Mouse (Mus musculus): ENCODE measurements around the gene Lhpp.

Lhpp gene

DNA sequence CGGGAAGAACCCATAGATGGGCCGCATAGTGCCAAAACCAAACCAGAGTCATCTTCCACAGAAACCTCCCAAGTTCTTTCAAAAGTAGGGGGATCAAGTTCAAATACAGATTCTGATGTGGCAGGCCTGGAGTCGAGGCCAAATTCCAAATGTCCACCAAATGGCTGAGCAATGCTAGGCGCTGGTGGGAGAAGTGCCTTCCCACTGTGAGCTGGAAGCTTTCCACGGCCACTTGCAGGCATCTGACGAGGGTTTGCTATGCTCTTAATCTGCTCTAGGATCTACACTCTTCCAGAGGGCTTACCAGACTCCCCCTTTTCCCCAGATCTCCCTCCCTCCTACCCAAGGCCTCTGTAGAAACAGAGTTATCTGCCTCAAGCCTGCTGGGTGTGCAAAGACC, 136.7 kb downstream of the Lhpp start:
- no peak for DNase-seq

DNA sequence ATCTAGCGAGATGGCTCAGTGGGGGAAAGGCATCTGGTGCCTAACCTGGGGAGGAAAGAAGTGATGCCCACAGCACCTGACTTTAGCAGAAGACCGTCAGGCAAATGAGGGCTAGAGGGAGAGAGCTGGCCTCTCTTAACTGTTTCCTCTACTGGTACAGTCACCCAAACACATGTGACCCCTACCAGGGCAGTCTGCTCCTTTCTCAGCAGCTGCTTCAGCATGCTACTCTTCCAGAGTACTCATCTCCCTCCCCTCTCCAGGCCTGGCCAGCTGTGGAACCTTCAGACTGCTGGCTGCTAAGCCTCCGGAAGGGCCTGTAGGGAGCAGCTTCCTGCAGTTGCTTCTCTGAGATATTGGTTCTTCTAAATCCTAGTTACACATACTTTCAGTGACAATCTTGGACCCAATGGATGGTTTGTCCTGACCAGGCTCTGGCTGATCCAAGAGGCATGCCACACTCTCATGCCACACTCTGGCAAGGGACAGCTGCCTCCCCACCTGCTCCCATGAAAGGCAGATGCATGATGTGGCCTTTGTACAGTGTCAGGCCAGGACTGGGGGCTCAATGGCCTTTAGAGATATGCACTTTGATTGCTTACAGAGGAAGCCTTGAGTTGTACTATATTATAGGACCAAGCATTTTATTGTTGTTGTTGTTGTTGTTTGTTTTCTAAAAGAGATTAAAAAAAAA, 137.8 kb downstream of the Lhpp start:
- DNase-seq, result no peak

DNA sequence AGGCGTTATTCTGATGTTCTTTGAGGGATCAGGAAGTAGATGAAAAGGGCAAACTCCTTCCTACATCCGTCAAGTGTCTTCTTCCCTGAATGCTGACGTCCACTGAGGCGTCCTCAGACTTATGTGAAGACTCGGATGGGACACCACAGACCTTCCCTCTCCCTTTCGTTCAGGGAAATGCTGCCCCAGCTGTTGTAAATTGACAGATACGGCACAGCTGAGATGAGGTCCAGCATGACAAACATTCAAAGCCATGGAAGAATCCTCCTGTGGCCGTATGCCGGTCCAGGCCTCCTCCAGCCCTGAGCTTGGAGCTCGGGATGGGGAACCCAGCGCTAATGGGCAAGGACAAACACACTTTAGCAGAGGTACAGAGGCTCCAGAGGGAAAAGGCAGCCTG, 139.1 kb downstream of the Lhpp start:
- no peak for DNase-seq

DNA sequence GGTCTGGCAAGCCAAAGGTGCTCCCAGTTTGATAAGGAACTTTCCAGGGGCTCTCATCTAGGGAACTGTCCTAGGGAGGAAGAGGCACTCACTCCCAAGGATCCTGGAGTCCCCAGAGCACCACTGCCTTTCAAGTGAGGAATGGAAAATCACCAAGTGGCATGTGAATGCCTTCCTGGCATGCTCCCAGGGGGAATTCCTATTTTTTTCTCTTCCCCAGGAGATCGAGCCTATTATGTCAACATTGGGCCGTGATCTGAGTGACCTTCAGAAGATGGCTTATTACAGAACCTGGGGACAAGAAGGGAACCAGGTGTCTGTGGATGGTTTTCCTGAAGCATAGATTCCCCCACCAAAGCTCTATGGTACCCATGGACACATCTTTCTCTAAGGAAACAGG, 141.3 kb downstream of the Lhpp start:
- peak; percentile 34 for DNase-seq

DNA sequence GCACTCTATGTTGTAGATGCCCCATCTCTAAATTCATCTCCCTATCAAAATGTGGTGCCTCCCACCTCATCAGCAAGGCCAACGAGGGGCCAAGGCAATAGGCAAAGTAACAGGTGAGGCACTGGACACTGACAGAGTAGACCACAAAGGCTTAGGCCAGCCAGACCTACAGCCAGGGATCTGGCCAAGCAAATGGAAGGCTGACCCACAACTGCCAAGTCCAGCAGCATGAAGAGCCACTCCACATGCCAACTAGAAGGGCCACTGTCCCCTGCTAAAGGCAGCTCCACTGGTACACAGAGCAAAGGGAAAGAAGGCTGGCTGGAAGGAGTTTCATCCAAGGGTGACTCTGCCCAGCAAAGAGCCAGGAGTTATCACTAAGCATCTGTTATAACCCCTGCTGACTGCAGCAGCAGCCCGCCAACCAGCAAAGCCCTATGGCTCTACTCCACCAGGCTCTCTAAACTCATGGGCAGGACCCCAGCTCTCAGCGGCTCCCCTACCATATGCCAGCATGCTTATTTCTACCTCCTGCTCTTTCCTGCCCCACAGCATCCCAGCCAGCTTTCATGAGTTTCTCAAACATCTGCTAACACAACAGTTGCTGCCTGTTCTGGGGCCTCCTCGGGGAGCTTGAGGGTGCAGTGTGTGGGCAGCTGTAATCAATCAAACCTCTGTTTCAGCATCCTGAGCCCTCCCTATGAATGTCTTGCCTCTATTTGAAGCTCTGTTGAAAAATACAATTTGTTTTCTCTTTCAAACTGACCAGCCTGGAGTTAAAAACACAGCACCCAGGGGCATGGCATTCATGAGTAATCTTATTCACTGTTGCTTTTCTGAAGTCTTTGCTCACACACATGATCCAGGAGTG, 143.3 kb downstream of the Lhpp start:
- DNase-seq, result no peak

DNA sequence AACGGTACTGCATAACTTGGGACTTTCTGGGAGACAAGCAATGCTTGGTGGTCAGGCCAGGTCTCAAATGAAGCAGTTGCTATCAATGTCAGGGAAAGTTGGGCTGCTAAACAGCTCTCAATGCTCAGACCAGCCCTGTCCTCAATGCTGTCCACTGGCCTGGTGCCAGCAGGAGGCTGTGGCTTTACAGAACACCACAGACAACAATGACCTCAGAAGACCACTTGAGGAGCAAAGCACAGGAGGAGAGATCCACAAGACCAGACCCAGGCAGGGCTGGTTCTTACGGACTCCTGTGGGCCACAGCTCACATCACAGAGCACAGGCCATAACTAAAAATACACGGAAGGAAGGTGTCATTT, 143.9 kb downstream of the Lhpp start:
- peak; percentile 60 for DNase-seq

Data from lung, postnatal 14 days (tissue).